Mouse (Mus musculus) embryonic facial prominence, embryonic 14.5 days (tissue): ENCODE data around the gene Cadm4. TPM values are rescaled to one million over a fixed set of nuclear protein-coding genes. Genes with fewer than 3 reads are reported as not detected.
A peak's percentile ranks its signal among the peaks of the same experiment; 100 is the strongest.
"Not testable (repeated sequence)": the region's sequence is repeated elsewhere in the genome, so short reads cannot be mapped to it uniquely, and the experiment has no call there.

ENCODE experiments used
- ATAC-seq: fragments of 200-750 bp; cut with Nextera tagmentation; 2 replicates; pipeline ENCODE4 v1.8.0; 2017; ENCODE audit warnings: low read depth, moderate number of reproducible peaks, moderate TSS enrichment
- DNase-seq: peaks from one replicate; pipeline ENCODE4 v3.0.0-alpha.2; 2015; ENCODE audit warnings: low spot score
- H3K27ac ChIP-seq: fragments of 300-500 bp; sonication (generic); replicated peaks from 2 replicates; pipeline ENCODE4 v1.5.1; 2014; ENCODE audit warnings: low read depth, mild to moderate bottlenecking, low read length, moderate library complexity
- H3K27me3 ChIP-seq: fragments of 300-500 bp; sonication (generic); replicated peaks from 2 replicates; pipeline ENCODE4 v1.6.1; 2014; ENCODE audit warnings: low read length; ENCODE audit not compliant: control insufficient read depth, insufficient read depth
- H3K36me3 ChIP-seq: fragments of 300-500 bp; sonication (generic); 2 replicates; pipeline ENCODE4 v1.6.1; 2014; ENCODE audit warnings: low read length, mixed read lengths; ENCODE audit not compliant: control insufficient read depth, insufficient read depth
- H3K4me1 ChIP-seq: fragments of 300-500 bp; sonication (generic); 2 replicates; pipeline ENCODE4 v1.6.1; 2014; ENCODE audit warnings: antibody characterized with exemption, low read length; ENCODE audit not compliant: control insufficient read depth, insufficient read depth
- H3K4me2 ChIP-seq: fragments of 300-500 bp; sonication (generic); 2 replicates; pipeline ENCODE4 v1.6.1; 2014; ENCODE audit warnings: low read depth, mild to moderate bottlenecking, low read length, moderate library complexity, mixed read lengths
- H3K4me3 ChIP-seq: fragments of 300-500 bp; sonication (generic); 2 replicates; pipeline ENCODE4 v1.5.1; 2014; ENCODE audit warnings: low read depth, mild to moderate bottlenecking, low read length
- H3K9ac ChIP-seq: fragments of 300-500 bp; sonication (generic); 2 replicates; pipeline ENCODE4 v1.6.1; 2014; ENCODE audit warnings: low read depth, mild to moderate bottlenecking, low read length, moderate library complexity, mixed read lengths
- H3K9me3 ChIP-seq: fragments of 300-500 bp; sonication (generic); 2 replicates; pipeline ENCODE4 v1.6.1; 2016; ENCODE audit warnings: low read length; ENCODE audit not compliant: control insufficient read depth
- WGBS: fragments of 180-500 bp; shearing (Covaris S2); extraction: QIAGEN DNeasy Blood & Tissue Kit; methylation state at CpG from one replicate; pipeline ENCODE4 v1.1.7; 2014; 5-methylcytosine and 5-hydroxymethylcytosine counted together
- polyA plus RNA-seq: library from polyadenylated mRNA; unstranded; fragments of >200 nt; fragmentation: Nextera tagmentation; extraction: Ambion mirVana; gene quantifications from 2 replicates; pipeline ENCODE4 v1.2.1, GENCODE M21; 2014

Gene Cadm4
- polyA plus RNA-seq, 1 experiment from 2014 or later, result 2.8 TPM

DNA sequence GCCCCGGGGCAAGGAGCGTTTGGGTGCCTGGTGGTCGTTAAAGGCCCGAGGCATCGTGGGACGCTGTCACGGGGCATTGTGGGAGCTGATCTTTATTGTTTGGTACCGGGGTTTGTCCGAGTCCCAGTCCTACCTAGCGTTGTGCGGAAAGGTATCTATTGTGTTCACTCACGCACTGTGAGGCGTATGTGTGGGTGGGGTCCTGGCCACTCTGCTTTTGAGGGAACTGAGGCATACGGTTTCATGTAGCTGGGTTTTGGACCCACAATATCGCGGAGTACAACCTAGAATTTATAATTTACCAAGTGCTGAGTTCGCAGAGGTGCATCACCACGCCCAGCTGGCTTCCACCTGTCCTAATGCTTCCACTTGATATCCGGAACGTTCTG is 25.9 kb downstream of the Cadm4 start:
- peak overlapping the region; percentile 97 for H3K9ac ChIP-seq
- WGBS, result 2% methylated on average over 20 of the region's 20 CpGs
- ATAC-seq, result peak; percentile 12; the same call in 1 of the 2 replicates
- H3K27me3 ChIP-seq, result no peaks in the 10 kb centered on the region
- no peak for DNase-seq
- no peaks in the 10 kb centered on the region for H3K9me3 ChIP-seq
- H3K4me1 ChIP-seq, result peaks cover 29% of the 10 kb centered on the region
- peak overlapping the region; percentile 100 for H3K27ac ChIP-seq
- peak overlapping the region; percentile 81 for H3K4me2 ChIP-seq
- H3K36me3 ChIP-seq, result peaks cover 16% of the 10 kb centered on the region
- peak overlapping the region; percentile 78 for H3K4me3 ChIP-seq

DNA sequence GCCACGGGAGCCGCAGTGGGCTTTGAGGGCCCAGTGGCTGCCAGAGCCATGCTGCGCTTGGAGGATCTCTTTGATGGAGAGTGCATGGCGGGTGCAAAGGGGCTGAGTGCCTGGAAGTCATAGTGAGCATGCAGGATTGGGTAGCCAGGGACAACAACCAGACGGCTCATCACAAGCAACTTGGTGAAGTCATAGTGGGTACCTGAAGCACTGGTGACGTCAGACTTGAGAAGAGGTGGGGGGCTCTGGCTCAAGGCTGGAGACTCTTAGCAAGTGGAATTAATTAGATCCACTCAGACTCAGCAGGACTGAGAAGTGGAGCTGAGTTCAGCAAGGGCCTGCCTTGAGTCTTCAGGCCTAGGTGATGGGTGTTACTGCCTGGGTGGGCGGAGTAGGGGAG is 30.5 kb downstream of the Cadm4 start, which contains the start of gene AC161166.1:
Gene AC161166.1 (minus strand): TSS at position 101 of the 400 bp plus-strand sequence.
- Histone ChIP-seq H3K27me3 (no peaks in the 10 kb centered on the region), H3K9me3 (no peaks in the 10 kb centered on the region), H3K9ac (no peak within 1 kb of the TSS), H3K4me3 (no peak within 1 kb of the TSS), H3K4me2 (no peak within 1 kb of the TSS), H3K36me3 (peaks cover 37% of the 10 kb centered on the region), H3K27ac (no peak within 1 kb of the TSS), H3K4me1 (peaks cover 11% of the 10 kb centered on the region; the same call in 1 of the 2 replicates)
- no peak for DNase-seq
- ATAC-seq, result no peak
- 86% methylated on average over 7 of the region's 7 CpGs for WGBS

DNA sequence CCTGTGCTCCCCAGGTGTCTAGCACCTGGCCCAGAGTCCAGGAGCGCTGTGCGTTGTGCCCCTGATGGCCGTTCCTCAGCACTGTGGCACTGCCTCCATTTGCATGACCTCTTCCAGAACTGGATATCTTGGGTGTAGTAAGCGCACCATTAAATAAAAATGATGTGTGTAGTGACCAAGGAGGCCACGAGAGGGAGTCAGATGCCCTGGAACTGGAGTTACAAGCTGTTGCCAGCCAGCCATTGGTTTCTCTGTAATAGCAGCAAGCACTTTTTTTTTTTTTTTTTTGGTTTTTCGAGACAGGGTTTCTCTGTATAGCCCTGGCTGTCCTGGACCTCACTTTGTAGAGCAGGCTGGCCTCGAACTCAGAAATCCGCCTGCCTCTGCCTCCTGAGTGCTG is 34.5 kb downstream of the Cadm4 start:
- H3K9me3 ChIP-seq, H3K27ac ChIP-seq, H3K4me2 ChIP-seq, H3K9ac ChIP-seq, DNase-seq, H3K27me3 ChIP-seq, H3K4me3 ChIP-seq, ATAC-seq, H3K4me1 ChIP-seq: not testable (repeated sequence)
- peaks cover 29% of the 10 kb centered on the region for H3K36me3 ChIP-seq
- WGBS, result 75% methylated on average over 8 of the region's 8 CpGs

DNA sequence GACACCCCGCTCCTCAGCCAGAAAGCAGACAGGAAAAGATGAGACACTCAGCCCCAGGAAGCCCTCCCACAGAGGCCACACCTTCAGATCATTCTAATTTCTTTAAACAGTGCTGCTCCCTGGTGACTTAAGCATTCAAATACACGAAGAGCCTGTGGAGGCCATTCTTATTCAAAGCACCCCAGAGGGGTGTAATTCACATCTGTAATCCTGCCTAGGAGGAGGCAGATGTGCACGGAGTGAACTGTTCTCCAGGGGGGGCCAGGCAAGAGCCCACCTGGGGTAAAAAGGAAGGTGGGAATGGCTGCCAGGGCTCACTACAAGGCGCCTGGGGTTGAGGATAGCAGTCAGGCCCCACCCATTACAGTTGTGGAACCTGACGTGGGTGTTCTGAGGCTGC is 35.3 kb downstream of the Cadm4 start:
- Histone ChIP-seq H3K9ac (no peak overlapping the region), H3K4me1 (no peaks in the 10 kb centered on the region), H3K4me3 (no peak overlapping the region), H3K4me2 (no peak overlapping the region), H3K36me3 (peaks cover 23% of the 10 kb centered on the region; the same call in 1 of the 2 replicates), H3K9me3 (no peaks in the 10 kb centered on the region), H3K27me3 (no peaks in the 10 kb centered on the region), H3K27ac (no peak overlapping the region)
- 53% methylated on average over 5 of the region's 5 CpGs for WGBS
- ATAC-seq (peak; percentile 31; the same call in 1 of the 2 replicates), DNase-seq (no peak)

DNA sequence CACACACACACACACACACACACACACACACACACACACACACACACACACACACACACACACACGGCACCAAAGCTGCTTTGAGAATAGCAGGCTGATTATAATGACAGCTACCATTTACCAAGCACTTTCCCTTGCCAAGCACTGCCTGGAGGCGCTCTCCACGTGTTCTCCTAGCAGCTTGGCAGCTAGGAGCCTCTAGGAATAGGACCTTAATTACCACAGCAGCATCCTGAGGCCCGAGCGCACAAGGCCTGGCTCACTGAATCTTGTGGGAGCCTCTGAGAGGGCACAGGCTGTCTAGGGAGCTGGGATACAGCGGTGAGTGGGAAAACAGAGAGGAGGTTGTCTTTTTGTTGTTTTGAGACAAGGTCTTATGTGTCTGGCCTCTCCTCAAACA is 35.8 kb downstream of the Cadm4 start:
- Histone ChIP-seq H3K27me3 (no peaks in the 10 kb centered on the region), H3K27ac (no peak overlapping the region), H3K9ac (no peak overlapping the region), H3K4me3 (no peak overlapping the region), H3K4me2 (no peak overlapping the region), H3K4me1 (no peaks in the 10 kb centered on the region), H3K9me3 (no peaks in the 10 kb centered on the region), H3K36me3 (peaks cover 20% of the 10 kb centered on the region; the same call in 1 of the 2 replicates)
- no peak for ATAC-seq
- peak; percentile 40 for DNase-seq
- WGBS, result 44% methylated on average over 6 of the region's 6 CpGs

GRCm38 (mm10) chr7:24519130-24519529 is 37.3 kb downstream of the Cadm4 start:
- ATAC-seq (no peak), DNase-seq (no peak)
- H3K9ac ChIP-seq, result no peak overlapping the region
- H3K4me1 ChIP-seq, result no peaks in the 10 kb centered on the region
- no peaks in the 10 kb centered on the region for H3K9me3 ChIP-seq
- H3K36me3 ChIP-seq, result peaks cover 20% of the 10 kb centered on the region; the same call in 1 of the 2 replicates
- H3K27ac ChIP-seq, result no peak overlapping the region
- H3K27me3 ChIP-seq, result no peaks in the 10 kb centered on the region
- H3K4me2 ChIP-seq, result no peak overlapping the region
- H3K4me3 ChIP-seq, result no peak overlapping the region
- 35% methylated on average over 3 of the region's 3 CpGs for WGBS

DNA sequence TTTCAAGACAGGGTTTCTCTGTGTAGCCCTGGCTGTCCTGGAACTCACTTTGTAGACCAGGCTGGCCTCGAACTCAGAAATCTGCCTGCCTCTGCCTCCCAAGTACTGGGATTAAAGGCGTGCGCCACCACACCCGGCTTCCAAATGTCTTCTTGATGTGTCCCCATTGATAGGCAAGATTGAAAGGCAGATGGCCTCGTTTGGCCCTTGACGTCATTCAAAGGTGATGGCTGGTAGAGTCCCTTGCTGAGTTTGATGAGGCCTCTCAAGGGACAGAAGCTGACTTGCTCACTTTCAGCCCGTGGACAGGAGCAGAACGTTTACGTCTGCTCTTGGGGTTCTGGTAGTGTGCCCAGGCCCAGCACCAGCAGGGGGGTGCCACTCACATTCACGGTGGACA is 38.2 kb downstream of the Cadm4 start:
- H3K9ac ChIP-seq, H3K27me3 ChIP-seq, H3K9me3 ChIP-seq, ATAC-seq, H3K4me3 ChIP-seq, H3K4me2 ChIP-seq, H3K4me1 ChIP-seq, DNase-seq, H3K27ac ChIP-seq: not testable (repeated sequence)
- WGBS, result 85% methylated on average over 9 of the region's 10 CpGs
- peaks cover 15% of the 10 kb centered on the region; the same call in 1 of the 2 replicates for H3K36me3 ChIP-seq

- DNase-seq, result no peak
- H3K4me3 ChIP-seq, result no peak overlapping the region
- no peaks in the 10 kb centered on the region for H3K9me3 ChIP-seq
- H3K4me1 ChIP-seq, result peaks cover 7% of the 10 kb centered on the region; the same call in 1 of the 2 replicates
- H3K27me3 ChIP-seq, result no peaks in the 10 kb centered on the region
- WGBS, result 51% methylated on average over 5 of the region's 5 CpGs
- H3K4me2 ChIP-seq, result no peak overlapping the region
- H3K27ac ChIP-seq, result no peak overlapping the region
- no peaks in the 10 kb centered on the region for H3K36me3 ChIP-seq
- peak; percentile 17; the same call in 1 of the 2 replicates for ATAC-seq
- no peak overlapping the region for H3K9ac ChIP-seq
These were observed 41.0 kb downstream of the Cadm4 start for GRCm38 (mm10) chr7:24522805-24523204.

- Histone ChIP-seq H3K27me3 (no peaks in the 10 kb centered on the region), H3K36me3 (no peaks in the 10 kb centered on the region), H3K9ac (no peak overlapping the region), H3K4me1 (peaks cover 7% of the 10 kb centered on the region; the same call in 1 of the 2 replicates), H3K4me2 (no peak overlapping the region), H3K4me3 (no peak overlapping the region), H3K27ac (no peak overlapping the region), H3K9me3 (no peaks in the 10 kb centered on the region)
- DNase-seq (no peak), ATAC-seq (no peak)
- WGBS, result 84% methylated on average over 6 of the region's 6 CpGs
These were observed 41.9 kb downstream of the Cadm4 start for GRCm38 (mm10) chr7:24523723-24524122.
